Mouse (Mus musculus) embryonic facial prominence, embryonic 14.5 days (tissue): ENCODE results near the gene Ndufa11. TPM values are rescaled to one million over a fixed set of nuclear protein-coding genes. Genes with fewer than 3 reads are reported as not detected.

Experiments
- ATAC-seq: fragments of 200-750 bp; cut with Nextera tagmentation; 2 replicates; pipeline ENCODE4 v1.8.0; 2017; ENCODE audit warnings: low read depth, moderate number of reproducible peaks, moderate TSS enrichment
- DNase-seq: peaks from one replicate; pipeline ENCODE4 v3.0.0-alpha.2; 2015; ENCODE audit warnings: low spot score
- H3K27ac ChIP-seq: fragments of 300-500 bp; sonication (generic); replicated peaks from 2 replicates; pipeline ENCODE4 v1.5.1; 2014; ENCODE audit warnings: low read depth, mild to moderate bottlenecking, low read length, moderate library complexity
- H3K27me3 ChIP-seq: fragments of 300-500 bp; sonication (generic); replicated peaks from 2 replicates; pipeline ENCODE4 v1.6.1; 2014; ENCODE audit warnings: low read length; ENCODE audit not compliant: control insufficient read depth, insufficient read depth
- H3K36me3 ChIP-seq: fragments of 300-500 bp; sonication (generic); 2 replicates; pipeline ENCODE4 v1.6.1; 2014; ENCODE audit warnings: low read length, mixed read lengths; ENCODE audit not compliant: control insufficient read depth, insufficient read depth
- H3K4me1 ChIP-seq: fragments of 300-500 bp; sonication (generic); 2 replicates; pipeline ENCODE4 v1.6.1; 2014; ENCODE audit warnings: antibody characterized with exemption, low read length; ENCODE audit not compliant: control insufficient read depth, insufficient read depth
- H3K4me2 ChIP-seq: fragments of 300-500 bp; sonication (generic); 2 replicates; pipeline ENCODE4 v1.6.1; 2014; ENCODE audit warnings: low read depth, mild to moderate bottlenecking, low read length, moderate library complexity, mixed read lengths
- H3K4me3 ChIP-seq: fragments of 300-500 bp; sonication (generic); 2 replicates; pipeline ENCODE4 v1.5.1; 2014; ENCODE audit warnings: low read depth, mild to moderate bottlenecking, low read length
- H3K9ac ChIP-seq: fragments of 300-500 bp; sonication (generic); 2 replicates; pipeline ENCODE4 v1.6.1; 2014; ENCODE audit warnings: low read depth, mild to moderate bottlenecking, low read length, moderate library complexity, mixed read lengths
- H3K9me3 ChIP-seq: fragments of 300-500 bp; sonication (generic); 2 replicates; pipeline ENCODE4 v1.6.1; 2016; ENCODE audit warnings: low read length; ENCODE audit not compliant: control insufficient read depth
- WGBS: fragments of 180-500 bp; shearing (Covaris S2); extraction: QIAGEN DNeasy Blood & Tissue Kit; methylation state at CpG from one replicate; pipeline ENCODE4 v1.1.7; 2014; 5-methylcytosine and 5-hydroxymethylcytosine counted together
- polyA plus RNA-seq: library from polyadenylated mRNA; unstranded; fragments of >200 nt; fragmentation: Nextera tagmentation; extraction: Ambion mirVana; gene quantifications from 2 replicates; pipeline ENCODE4 v1.2.1, GENCODE M21; 2014

The Ndufa11 gene
- polyA plus RNA-seq, 1 experiment from 2014 or later = 466 TPM

- no peak overlapping the region for H3K4me3 ChIP-seq
- no peaks in the 10 kb centered on the region for H3K9me3 ChIP-seq
- 84% methylated on average over 5 of the region's 5 CpGs for whole genome bisulfite sequencing
- H3K4me2 ChIP-seq = no peak overlapping the region
- H3K27ac ChIP-seq = no peak overlapping the region
- H3K27me3 ChIP-seq = no peaks in the 10 kb centered on the region
- no peak for ATAC-seq
- peaks cover 51% of the 10 kb centered on the region for H3K36me3 ChIP-seq
- no peak overlapping the region for H3K9ac ChIP-seq
- no peaks in the 10 kb centered on the region for H3K4me1 ChIP-seq
- DNase-seq = no peak
Measured at GRCm38 (mm10) chr17:56683546-56684140, 33.9 kb upstream of the Ndufa11 start.

GRCm38 (mm10) chr17:56684649-56685048, 32.9 kb upstream of the Ndufa11 start:
- Histone ChIP-seq H3K27me3 (no peaks in the 10 kb centered on the region), H3K4me2 (no peak overlapping the region), H3K27ac (no peak overlapping the region), H3K9me3 (no peaks in the 10 kb centered on the region), H3K9ac (no peak overlapping the region), H3K4me1 (no peaks in the 10 kb centered on the region), H3K4me3 (no peak overlapping the region), H3K36me3 (peaks cover 61% of the 10 kb centered on the region)
- WGBS = 73% methylated on average over 2 of the region's 2 CpGs
- ATAC-seq (no peak), DNase-seq (no peak)

- no peaks in the 10 kb centered on the region for H3K9me3 ChIP-seq
- no peak overlapping the region for H3K4me2 ChIP-seq
- peaks cover 73% of the 10 kb centered on the region for H3K36me3 ChIP-seq
- 89% methylated on average over 2 of the region's 4 CpGs for WGBS
- no peak overlapping the region for H3K27ac ChIP-seq
- H3K27me3 ChIP-seq = no peaks in the 10 kb centered on the region
- no peak overlapping the region for H3K9ac ChIP-seq
- DNase-seq (no peak), ATAC-seq (no peak)
- H3K4me1 ChIP-seq = no peaks in the 10 kb centered on the region
- no peak overlapping the region for H3K4me3 ChIP-seq
Measured at GRCm38 (mm10) chr17:56686801-56687200, 30.8 kb upstream of the Ndufa11 start.

GRCm38 (mm10) chr17:56688045-56688444, 29.5 kb upstream of the Ndufa11 start:
- DNase-seq (no peak), ATAC-seq (no peak)
- Histone ChIP-seq H3K9me3 (no peaks in the 10 kb centered on the region), H3K27ac (no peak overlapping the region), H3K4me3 (no peak overlapping the region), H3K36me3 (peaks cover 73% of the 10 kb centered on the region), H3K9ac (no peak overlapping the region), H3K4me2 (no peak overlapping the region), H3K4me1 (0 out of 2 replicates have a peak, but pooled peaks cover 4% of the 10 kb centered on the region), H3K27me3 (no peaks in the 10 kb centered on the region)

- peaks cover 73% of the 10 kb centered on the region for H3K36me3 ChIP-seq
- ATAC-seq = no peak
Measured at GRCm38 (mm10) chr17:56688689-56689088, 28.9 kb upstream of the Ndufa11 start.

GRCm38 (mm10) chr17:56693395-56693794, 24.2 kb upstream of the Ndufa11 start:
- 50% methylated on average over 1 of the region's 1 CpGs for WGBS
- H3K27me3 ChIP-seq = no peaks in the 10 kb centered on the region
- H3K4me2 ChIP-seq = no peak overlapping the region
- peak overlapping the region; percentile 53; the same call in 1 of the 2 replicates for H3K27ac ChIP-seq
- no peak overlapping the region for H3K9ac ChIP-seq
- H3K4me1 ChIP-seq = peaks cover 10% of the 10 kb centered on the region
- H3K4me3 ChIP-seq = no peak overlapping the region
- DNase-seq (no peak), ATAC-seq (0 out of 2 replicates have a peak, but pooled peaks have one; percentile 11)
- H3K36me3 ChIP-seq = peaks cover 73% of the 10 kb centered on the region
- no peaks in the 10 kb centered on the region for H3K9me3 ChIP-seq

More at GRCm38 (mm10) chr17:56688689-56689088, 28.9 kb upstream of the Ndufa11 start:
- H3K9ac ChIP-seq = no peak overlapping the region
- no peak for DNase-seq
- no peaks in the 10 kb centered on the region for H3K9me3 ChIP-seq
- no peak overlapping the region for H3K4me3 ChIP-seq
- H3K4me2 ChIP-seq = no peak overlapping the region
- no peaks in the 10 kb centered on the region for H3K27me3 ChIP-seq
- peaks cover 6% of the 10 kb centered on the region for H3K4me1 ChIP-seq
- WGBS = 81% methylated on average over 2 of the region's 2 CpGs
- H3K27ac ChIP-seq = no peak overlapping the region

- H3K9ac ChIP-seq = no peak overlapping the region
- no peaks in the 10 kb centered on the region for H3K9me3 ChIP-seq
- H3K4me3 ChIP-seq = no peak overlapping the region
- 54% methylated on average over 6 of the region's 6 CpGs for WGBS
- peaks cover 73% of the 10 kb centered on the region for H3K36me3 ChIP-seq
- no peaks in the 10 kb centered on the region for H3K27me3 ChIP-seq
- peaks cover 10% of the 10 kb centered on the region for H3K4me1 ChIP-seq
- peak overlapping the region; percentile 53; the same call in 1 of the 2 replicates for H3K27ac ChIP-seq
- DNase-seq (peak; percentile 91), ATAC-seq (peak; percentile 88)
- H3K4me2 ChIP-seq = no peak overlapping the region
Measured at GRCm38 (mm10) chr17:56693851-56694310, 23.7 kb upstream of the Ndufa11 start.

GRCm38 (mm10) chr17:56700451-56700850, 17.1 kb upstream of the Ndufa11 start:
- H3K4me1 ChIP-seq = no peaks in the 10 kb centered on the region
- no peak overlapping the region for H3K4me2 ChIP-seq
- no peak overlapping the region for H3K27ac ChIP-seq
- H3K27me3 ChIP-seq = no peaks in the 10 kb centered on the region
- DNase-seq (no peak), ATAC-seq (no peak)
- peaks cover 96% of the 10 kb centered on the region for H3K36me3 ChIP-seq
- H3K4me3 ChIP-seq = no peak overlapping the region
- H3K9ac ChIP-seq = no peak overlapping the region
- H3K9me3 ChIP-seq = no peaks in the 10 kb centered on the region
- WGBS = 88% methylated on average over 2 of the region's 2 CpGs

GRCm38 (mm10) chr17:56703038-56703437, 14.5 kb upstream of the Ndufa11 start:
- DNase-seq = no peak
- no peaks in the 10 kb centered on the region for H3K4me1 ChIP-seq
- no peaks in the 10 kb centered on the region for H3K9me3 ChIP-seq
- H3K36me3 ChIP-seq = peaks cover 98% of the 10 kb centered on the region
- ATAC-seq = no peak
- 85% methylated on average over 4 of the region's 4 CpGs for WGBS
- H3K4me3 ChIP-seq = no peak overlapping the region
- no peak overlapping the region for H3K4me2 ChIP-seq
- H3K27me3 ChIP-seq = no peaks in the 10 kb centered on the region
- no peak overlapping the region for H3K9ac ChIP-seq
- H3K27ac ChIP-seq = no peak overlapping the region
